Mouse (Mus musculus): ENCODE data around the gene Mecom. TPM values are rescaled to one million over a fixed set of nuclear protein-coding genes. Genes with fewer than 3 reads are reported as not detected.
"Not testable (repeated sequence)": the region's sequence is repeated elsewhere in the genome, so short reads cannot be mapped to it uniquely, and the experiment has no call there.

Gene Mecom
- polyA plus RNA-seq, 1 experiment from 2014 or later = 19.5 TPM

GRCm38 (mm10) chr3:30436131-30436530, 111.7 kb downstream of the Mecom start:
- Histone ChIP-seq H3K4me1 (replicated peaks; ENCODE audit: control insufficient read depth, insufficient read depth, low read length) (no peaks in the 10 kb centered on the region; the same call in 1 of the 2 replicates), H3K4me2 (ENCODE audit: low read depth, low read length, severe bottlenecking) (no peak overlapping the region), H3K4me3 (ENCODE audit: low read depth, low read length) (no peak overlapping the region), H3K9ac (ENCODE audit: low read length) (no peak overlapping the region), H3K27me3 (ENCODE audit: control insufficient read depth, insufficient read depth, low read length) (no peaks in the 10 kb centered on the region), H3K27ac (ENCODE audit: low read depth, low read length) (no peak overlapping the region), H3K36me3 (ENCODE audit: control insufficient read depth, insufficient read depth, low read length) (no peaks in the 10 kb centered on the region), H3K9me3 (ENCODE audit: control insufficient read depth, low read length) (no peaks in the 10 kb centered on the region)
- no peak for DNase-seq (ENCODE audit: low spot score)
- WGBS = 28% methylated on average over 9 of the region's 9 CpGs
- no peak for ATAC-seq (replicated peaks; ENCODE audit: low FRiP score)

GRCm38 (mm10) chr3:30428877-30429276, 118.9 kb downstream of the Mecom start:
- Histone ChIP-seq H3K4me1 (replicated peaks; ENCODE audit: control insufficient read depth, insufficient read depth, low read length) (no peaks in the 10 kb centered on the region), H3K9ac (ENCODE audit: low read length) (no peak overlapping the region), H3K9me3 (ENCODE audit: control insufficient read depth, low read length) (no peaks in the 10 kb centered on the region), H3K27ac (ENCODE audit: low read depth, low read length) (no peak overlapping the region), H3K27me3 (ENCODE audit: control insufficient read depth, insufficient read depth, low read length) (no peaks in the 10 kb centered on the region), H3K4me3 (ENCODE audit: low read depth, low read length) (no peak overlapping the region), H3K36me3 (ENCODE audit: control insufficient read depth, insufficient read depth, low read length) (no peaks in the 10 kb centered on the region; the same call in 1 of the 2 replicates), H3K4me2 (ENCODE audit: low read depth, low read length, severe bottlenecking) (no peak overlapping the region)
- 82% methylated on average over 5 of the region's 5 CpGs for WGBS
- ATAC-seq (replicated peaks; ENCODE audit: low FRiP score) (no peak), DNase-seq (ENCODE audit: low spot score) (no peak)

- DNase-seq (ENCODE audit: low spot score) = no peak
- no peak overlapping the region for H3K4me2 ChIP-seq (ENCODE audit: low read depth, low read length, severe bottlenecking)
- H3K27ac ChIP-seq (ENCODE audit: low read depth, low read length) = no peak overlapping the region
- H3K4me1 ChIP-seq (replicated peaks; ENCODE audit: control insufficient read depth, insufficient read depth, low read length) = peaks cover 3% of the 10 kb centered on the region; the same call in 1 of the 2 replicates
- H3K9ac ChIP-seq (ENCODE audit: low read length) = no peak overlapping the region
- H3K27me3 ChIP-seq (ENCODE audit: control insufficient read depth, insufficient read depth, low read length) = no peaks in the 10 kb centered on the region
- no peak overlapping the region for H3K4me3 ChIP-seq (ENCODE audit: low read depth, low read length)
- H3K9me3 ChIP-seq (ENCODE audit: control insufficient read depth, low read length) = no peaks in the 10 kb centered on the region
- no peaks in the 10 kb centered on the region; the same call in 1 of the 2 replicates for H3K36me3 ChIP-seq (ENCODE audit: control insufficient read depth, insufficient read depth, low read length)
- 88% methylated on average over 5 of the region's 5 CpGs for WGBS
- ATAC-seq (replicated peaks; ENCODE audit: low FRiP score) = no peak
Measured at GRCm38 (mm10) chr3:30424036-30424435, 123.8 kb downstream of the Mecom start.

GRCm38 (mm10) chr3:30421948-30422347, 125.9 kb downstream of the Mecom start:
- not testable (repeated sequence) for H3K4me3 ChIP-seq (ENCODE audit: low read depth, low read length); H3K9me3 ChIP-seq (ENCODE audit: control insufficient read depth, low read length); H3K27me3 ChIP-seq (ENCODE audit: control insufficient read depth, insufficient read depth, low read length); H3K27ac ChIP-seq (ENCODE audit: low read depth, low read length); DNase-seq (ENCODE audit: low spot score); H3K4me2 ChIP-seq (ENCODE audit: low read depth, low read length, severe bottlenecking); H3K9ac ChIP-seq (ENCODE audit: low read length); H3K36me3 ChIP-seq (ENCODE audit: control insufficient read depth, insufficient read depth, low read length); ATAC-seq (replicated peaks; ENCODE audit: low FRiP score)
- H3K4me1 ChIP-seq (replicated peaks; ENCODE audit: control insufficient read depth, insufficient read depth, low read length) = peaks cover 11% of the 10 kb centered on the region; the same call in 1 of the 2 replicates
- 97% methylated on average over 4 of the region's 4 CpGs for WGBS

- Histone ChIP-seq H3K9me3 (ENCODE audit: control insufficient read depth, low read length) (no peaks in the 10 kb centered on the region), H3K4me1 (replicated peaks; ENCODE audit: control insufficient read depth, insufficient read depth, low read length) (peaks cover 14% of the 10 kb centered on the region; the same call in 1 of the 2 replicates), H3K36me3 (ENCODE audit: control insufficient read depth, insufficient read depth, low read length) (no peaks in the 10 kb centered on the region; the same call in 1 of the 2 replicates), H3K4me2 (ENCODE audit: low read depth, low read length, severe bottlenecking) (no peak overlapping the region), H3K27ac (ENCODE audit: low read depth, low read length) (no peak overlapping the region), H3K9ac (ENCODE audit: low read length) (no peak overlapping the region), H3K4me3 (ENCODE audit: low read depth, low read length) (no peak overlapping the region), H3K27me3 (ENCODE audit: control insufficient read depth, insufficient read depth, low read length) (no peaks in the 10 kb centered on the region)
- WGBS = 56% methylated on average over 5 of the region's 5 CpGs
- DNase-seq (ENCODE audit: low spot score) (no peak), ATAC-seq (replicated peaks; ENCODE audit: low FRiP score) (no peak)
Measured at GRCm38 (mm10) chr3:30420899-30421298, 126.9 kb downstream of the Mecom start.

GRCm38 (mm10) chr3:30414173-30414572, 133.6 kb downstream of the Mecom start:
- Histone ChIP-seq H3K27me3 (ENCODE audit: control insufficient read depth, insufficient read depth, low read length) (no peaks in the 10 kb centered on the region), H3K4me2 (ENCODE audit: low read depth, low read length, severe bottlenecking) (no peak overlapping the region), H3K4me3 (ENCODE audit: low read depth, low read length) (no peak overlapping the region), H3K4me1 (replicated peaks; ENCODE audit: control insufficient read depth, insufficient read depth, low read length) (peaks cover 15% of the 10 kb centered on the region), H3K9me3 (ENCODE audit: control insufficient read depth, low read length) (no peaks in the 10 kb centered on the region), H3K9ac (ENCODE audit: low read length) (no peak overlapping the region), H3K36me3 (ENCODE audit: control insufficient read depth, insufficient read depth, low read length) (no peaks in the 10 kb centered on the region), H3K27ac (ENCODE audit: low read depth, low read length) (no peak overlapping the region)
- 88% methylated on average over 6 of the region's 6 CpGs for WGBS
- no peak for DNase-seq (ENCODE audit: low spot score)
- ATAC-seq (replicated peaks; ENCODE audit: low FRiP score) = no peak

GRCm38 (mm10) chr3:30410778-30411177, 137.0 kb downstream of the Mecom start:
- Histone ChIP-seq H3K4me2 (ENCODE audit: low read depth, low read length, severe bottlenecking) (no peak overlapping the region), H3K27me3 (ENCODE audit: control insufficient read depth, insufficient read depth, low read length) (no peaks in the 10 kb centered on the region), H3K9ac (ENCODE audit: low read length) (no peak overlapping the region), H3K27ac (ENCODE audit: low read depth, low read length) (no peak overlapping the region), H3K36me3 (ENCODE audit: control insufficient read depth, insufficient read depth, low read length) (no peaks in the 10 kb centered on the region), H3K4me3 (ENCODE audit: low read depth, low read length) (no peak overlapping the region), H3K9me3 (ENCODE audit: control insufficient read depth, low read length) (no peaks in the 10 kb centered on the region), H3K4me1 (replicated peaks; ENCODE audit: control insufficient read depth, insufficient read depth, low read length) (peaks cover 4% of the 10 kb centered on the region)
- ATAC-seq (replicated peaks; ENCODE audit: low FRiP score) (0 out of 2 replicates have a peak, but pooled peaks have one; percentile 10), DNase-seq (ENCODE audit: low spot score) (no peak)
- 23% methylated on average over 4 of the region's 4 CpGs for WGBS

GRCm38 (mm10) chr3:30404821-30405220, 143.0 kb downstream of the Mecom start:
- 87% methylated on average over 4 of the region's 4 CpGs for WGBS
- Histone ChIP-seq H3K27me3 (ENCODE audit: control insufficient read depth, insufficient read depth, low read length) (no peaks in the 10 kb centered on the region), H3K36me3 (ENCODE audit: control insufficient read depth, insufficient read depth, low read length) (no peaks in the 10 kb centered on the region), H3K9me3 (ENCODE audit: control insufficient read depth, low read length) (no peaks in the 10 kb centered on the region), H3K4me1 (replicated peaks; ENCODE audit: control insufficient read depth, insufficient read depth, low read length) (no peaks in the 10 kb centered on the region), H3K9ac (ENCODE audit: low read length) (no peak overlapping the region), H3K4me2 (ENCODE audit: low read depth, low read length, severe bottlenecking) (no peak overlapping the region), H3K27ac (ENCODE audit: low read depth, low read length) (no peak overlapping the region), H3K4me3 (ENCODE audit: low read depth, low read length) (no peak overlapping the region)
- DNase-seq (ENCODE audit: low spot score) (no peak), ATAC-seq (replicated peaks; ENCODE audit: low FRiP score) (no peak)

GRCm38 (mm10) chr3:30398911-30399310, 148.9 kb downstream of the Mecom start:
- Histone ChIP-seq H3K4me1 (replicated peaks; ENCODE audit: control insufficient read depth, insufficient read depth, low read length) (no peaks in the 10 kb centered on the region; the same call in 1 of the 2 replicates), H3K9me3 (ENCODE audit: control insufficient read depth, low read length) (no peaks in the 10 kb centered on the region), H3K36me3 (ENCODE audit: control insufficient read depth, insufficient read depth, low read length) (no peaks in the 10 kb centered on the region), H3K4me2 (ENCODE audit: low read depth, low read length, severe bottlenecking) (no peak overlapping the region), H3K27ac (ENCODE audit: low read depth, low read length) (no peak overlapping the region), H3K4me3 (ENCODE audit: low read depth, low read length) (no peak overlapping the region), H3K27me3 (ENCODE audit: control insufficient read depth, insufficient read depth, low read length) (no peaks in the 10 kb centered on the region), H3K9ac (ENCODE audit: low read length) (no peak overlapping the region)
- WGBS = 88% methylated on average over 7 of the region's 7 CpGs
- DNase-seq (ENCODE audit: low spot score) (no peak), ATAC-seq (replicated peaks; ENCODE audit: low FRiP score) (no peak)
